Mouse (Mus musculus) adrenal gland, adult 2 months (tissue): ENCODE measurements around the gene Rph3a. TPM values are rescaled to one million over a fixed set of nuclear protein-coding genes. Genes with fewer than 3 reads are reported as not detected.
A peak's percentile ranks its signal among the peaks of the same experiment; 100 is the strongest.
"Not testable (repeated sequence)": the region's sequence is repeated elsewhere in the genome, so short reads cannot be mapped to it uniquely, and the experiment has no call there.

ENCODE experiments used
- DNase-seq: peaks from one replicate; pipeline ENCODE4 v3.0.0; 2021
- polyA plus RNA-seq: library from polyadenylated mRNA; depleted of rRNA; stranded (reverse); fragments of >200 nt; gene quantifications from 2 replicates; pipeline ENCODE4 v1.2.3, GENCODE M21; 2012
- total RNA-seq, 2 experiments: library from RNA; stranded (reverse); gene quantifications; 2 replicates each; pipeline ENCODE4 v1.2.3; 2021

The Rph3a gene
- total and polyA plus RNA-seq, 3 experiments = 2.4 to 4.6 (median 3.7) TPM

DNA sequence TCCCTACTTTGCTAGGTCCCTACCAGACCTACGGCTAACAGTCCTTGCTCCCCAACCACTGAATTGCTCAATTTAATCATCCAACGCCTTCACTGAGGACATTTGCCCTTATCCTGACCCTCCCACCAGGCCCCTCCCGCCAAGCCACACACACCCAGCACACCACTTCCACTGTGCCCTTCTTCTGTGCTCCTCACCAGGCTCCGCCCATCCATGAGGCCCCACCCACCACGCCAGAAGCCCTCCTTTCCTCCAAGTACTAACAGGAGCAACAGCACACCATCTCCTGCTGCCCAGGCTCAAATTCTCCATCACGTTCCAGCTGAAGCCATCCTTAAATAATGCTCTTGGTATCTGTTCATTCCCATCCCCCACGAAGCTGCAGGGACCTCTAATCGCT lies 35.4 kb downstream of the Rph3a start:
- peak; percentile 13 for DNase-seq

GRCm38 (mm10) chr5:120972278-120972677 lies 37.6 kb downstream of the Rph3a start:
- DNase-seq = no peak

DNA sequence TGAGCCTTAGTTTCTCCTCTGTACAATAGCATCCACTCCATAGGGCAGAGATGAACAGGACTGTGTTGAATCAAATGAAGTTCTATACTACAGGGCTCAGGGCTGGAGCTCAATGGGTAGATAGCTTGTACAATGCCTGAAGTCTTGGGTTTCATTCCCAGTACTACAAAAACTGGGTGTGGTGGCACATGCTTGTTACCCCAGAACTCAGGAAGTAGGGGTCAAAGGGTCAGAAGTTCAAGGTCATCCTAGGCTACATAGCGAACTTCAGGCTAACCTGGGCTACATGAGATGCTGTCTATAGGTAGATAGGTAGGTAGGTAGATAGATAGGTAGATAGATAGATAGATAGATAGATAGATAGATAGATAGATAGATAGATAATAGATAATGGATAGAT lies 38.6 kb downstream of the Rph3a start:
- no peak for DNase-seq

GRCm38 (mm10) chr5:120969703-120970102 lies 40.2 kb downstream of the Rph3a start:
- DNase-seq = peak; percentile 60

DNA sequence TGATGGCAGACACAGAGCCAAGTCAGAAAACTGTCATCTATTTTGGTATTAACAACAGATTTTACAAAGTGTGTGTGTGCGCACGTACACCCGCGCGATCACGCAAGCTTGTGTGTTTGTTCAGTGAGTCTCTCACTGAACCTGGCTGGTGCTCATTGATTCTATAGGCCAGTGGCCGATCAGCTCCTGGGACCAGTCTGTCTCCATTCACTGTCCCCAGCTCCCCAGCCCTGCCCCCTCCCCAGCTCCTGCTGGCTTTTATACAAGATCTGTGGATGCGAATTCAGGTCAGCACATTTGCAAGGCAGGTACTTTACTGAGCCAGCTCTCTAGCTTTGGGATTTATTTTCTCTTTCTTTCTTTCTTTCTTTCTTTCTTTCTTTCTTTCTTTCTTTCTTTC lies 41.1 kb downstream of the Rph3a start:
- no peak for DNase-seq

GRCm38 (mm10) chr5:120968134-120968532 lies 41.8 kb downstream of the Rph3a start:
- DNase-seq = no peak

- no peak for DNase-seq
These were observed 42.3 kb downstream of the Rph3a start for GRCm38 (mm10) chr5:120967355-120968133.

DNA sequence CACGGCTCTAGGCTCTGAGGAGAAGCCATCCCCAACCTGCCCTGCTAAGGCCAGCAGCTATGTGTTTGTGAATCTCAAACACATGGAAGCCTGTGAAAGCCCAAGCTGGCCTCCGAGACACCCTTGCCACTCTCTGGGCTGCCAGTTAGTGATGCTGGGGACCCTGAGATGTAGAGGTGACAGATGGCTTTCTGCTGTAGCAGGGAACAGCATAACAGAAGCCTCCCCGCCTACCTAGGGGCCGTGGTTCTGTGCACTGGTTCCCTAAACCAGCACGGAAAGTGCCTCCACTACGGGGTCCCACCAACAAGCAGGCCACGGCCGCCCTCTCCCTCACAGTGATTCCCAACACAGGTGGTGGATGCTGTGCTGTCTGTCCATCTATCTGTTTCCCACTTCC lies 43.0 kb downstream of the Rph3a start:
- DNase-seq = no peak

DNA sequence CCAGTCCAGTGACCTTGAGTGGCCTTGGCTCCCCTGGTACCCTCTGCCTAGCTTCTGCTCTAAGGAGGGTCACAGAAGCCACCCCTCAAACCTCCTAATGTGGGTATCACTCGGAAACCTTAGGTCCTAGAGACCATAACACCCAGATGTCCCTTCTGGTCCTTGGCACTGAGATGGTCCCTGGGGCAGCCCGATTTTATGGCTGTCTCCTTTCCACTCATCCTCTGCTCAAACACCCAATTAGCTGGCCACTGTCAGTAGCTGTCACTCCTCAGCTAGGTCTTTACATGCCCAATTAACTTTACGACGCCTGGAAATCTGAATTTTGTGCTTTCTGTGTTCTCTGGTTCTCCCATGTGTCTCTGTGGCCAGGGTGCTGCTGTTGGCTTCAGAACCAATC lies 43.7 kb downstream of the Rph3a start:
- DNase-seq = no peak

- DNase-seq = no peak
These were observed 48.9 kb downstream of the Rph3a start for GRCm38 (mm10) chr5:120961004-120961403.

DNA sequence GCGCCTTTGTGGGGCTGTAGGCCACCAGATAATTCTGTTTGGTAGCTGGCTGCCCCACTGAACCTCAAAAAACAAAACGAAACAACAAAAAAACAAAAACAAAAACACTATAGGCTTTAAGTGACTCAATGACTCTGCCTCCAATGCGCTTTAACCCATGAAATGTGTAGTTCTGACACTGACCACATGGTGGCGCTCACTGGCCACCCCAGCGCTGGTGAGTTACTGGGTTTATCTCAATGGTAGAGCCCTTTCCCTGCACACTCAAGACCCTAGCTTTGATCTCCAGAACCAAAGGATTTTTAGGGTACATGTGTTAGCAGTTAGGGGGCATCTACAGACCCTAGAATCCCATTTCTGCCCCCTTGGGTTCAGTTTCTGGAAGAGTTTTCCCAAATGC lies 55.9 kb downstream of the Rph3a start:
- DNase-seq = peak; percentile 15

- DNase-seq = peak; percentile 5
These were observed 57.6 kb downstream of the Rph3a start for GRCm38 (mm10) chr5:120952242-120952770.

DNA sequence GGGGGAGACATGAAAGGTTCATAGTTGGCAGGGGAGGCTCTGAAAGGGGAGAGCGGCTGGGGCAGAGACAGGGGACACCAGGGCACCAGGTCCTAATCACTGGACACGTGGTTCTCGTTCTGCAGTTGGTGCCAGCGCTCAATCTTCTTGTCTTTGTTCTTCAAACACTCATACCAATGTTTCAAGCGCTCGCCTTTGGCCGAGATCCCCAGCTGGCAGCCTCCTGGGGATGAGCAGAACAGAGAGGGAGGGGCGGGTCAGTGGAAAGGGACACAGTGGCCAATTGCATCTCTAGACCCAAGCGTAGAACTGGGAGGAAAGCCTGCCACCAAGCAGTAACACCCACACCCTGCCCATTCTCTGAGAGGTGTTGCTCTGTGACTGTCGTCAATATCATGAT lies 67.8 kb downstream of the Rph3a start:
- no peak for DNase-seq

DNA sequence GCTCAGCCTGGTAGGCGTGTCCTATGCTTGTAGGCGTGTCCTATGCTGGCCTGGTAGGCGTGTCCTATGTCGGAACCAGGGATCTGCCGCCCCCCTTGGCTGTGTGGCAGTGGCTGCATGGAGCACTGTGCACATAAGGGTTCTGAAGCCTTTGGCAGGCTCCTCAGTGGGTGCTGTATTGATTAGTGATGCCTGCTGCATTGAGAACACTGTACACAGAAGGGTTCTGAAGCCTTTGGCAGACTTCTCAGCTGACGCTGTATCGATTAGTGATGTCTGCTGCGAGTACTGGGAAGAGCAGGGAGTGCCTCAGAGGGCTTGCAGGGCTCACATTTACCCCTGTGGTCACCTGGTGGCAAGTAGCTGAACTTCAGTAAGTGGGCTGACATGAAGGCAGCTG lies 71.3 kb downstream of the Rph3a start:
- DNase-seq = no peak

GRCm38 (mm10) chr5:120937841-120938240 lies 72.1 kb downstream of the Rph3a start:
- DNase-seq = peak; percentile 86

DNA sequence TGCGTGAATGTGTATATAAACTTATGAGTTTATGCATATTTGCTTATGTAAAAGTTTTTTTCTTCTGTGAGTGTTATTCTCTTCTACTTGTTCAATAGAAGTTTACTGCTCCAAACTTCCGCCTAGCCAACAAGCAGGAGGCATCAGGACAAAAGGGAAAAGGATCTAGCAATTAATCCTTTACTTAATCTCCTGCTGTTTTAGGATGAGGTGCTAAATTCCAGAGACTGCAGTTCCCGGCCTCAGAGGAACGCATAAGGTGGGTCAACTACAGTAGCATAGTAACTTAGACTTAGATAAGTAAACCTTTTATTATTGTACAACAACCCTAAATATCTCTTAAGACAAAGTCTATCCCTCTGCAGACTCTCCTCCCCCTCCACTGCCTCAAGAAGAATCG lies 75.9 kb downstream of the Rph3a start:
- no peak for DNase-seq

DNA sequence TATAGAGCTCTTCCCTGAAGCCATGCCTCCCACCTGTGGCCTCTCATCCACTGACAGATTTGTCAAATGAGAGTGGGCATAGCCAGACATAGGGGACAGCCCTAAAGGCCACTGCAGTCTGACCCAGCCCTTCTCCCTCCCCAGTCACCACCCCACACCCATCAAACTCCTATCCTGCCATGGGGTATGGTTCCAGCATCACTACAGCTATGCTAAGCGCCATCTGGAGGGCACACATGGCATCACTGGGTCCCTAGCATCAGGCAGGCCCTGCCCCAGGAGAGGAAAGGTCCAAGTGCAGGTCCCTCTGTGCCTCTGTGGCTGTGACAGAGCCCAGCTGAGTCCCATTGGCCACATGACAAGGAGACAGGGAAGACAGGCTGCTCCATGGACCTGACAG lies 82.9 kb downstream of the Rph3a start:
- DNase-seq = no peak

DNA sequence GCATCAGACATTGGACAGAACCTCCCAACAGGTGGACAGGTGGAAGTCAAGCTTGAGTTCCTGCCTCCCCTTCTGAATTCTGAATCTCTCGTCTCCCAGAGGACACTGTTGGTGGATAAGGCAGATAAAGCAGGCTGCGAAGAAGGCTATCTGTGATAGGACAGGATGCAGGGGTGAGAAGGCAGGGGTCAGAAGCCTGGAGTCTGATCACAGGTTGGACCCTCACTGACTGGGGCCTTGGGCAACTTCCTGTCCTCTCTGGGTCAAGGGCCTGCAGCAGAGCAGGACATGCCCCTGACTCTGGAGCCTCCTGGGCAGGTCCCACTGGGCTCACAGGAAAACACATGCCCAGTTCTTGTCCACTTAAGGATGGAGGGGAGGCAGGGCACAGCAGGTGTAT lies 83.6 kb downstream of the Rph3a start:
- DNase-seq = not testable (repeated sequence)

- DNase-seq = not testable (repeated sequence)
These were observed 85.4 kb downstream of the Rph3a start for GRCm38 (mm10) chr5:120924520-120924919.

- no peak for DNase-seq
These were observed 85.9 kb downstream of the Rph3a start for GRCm38 (mm10) chr5:120923969-120924368.

DNA sequence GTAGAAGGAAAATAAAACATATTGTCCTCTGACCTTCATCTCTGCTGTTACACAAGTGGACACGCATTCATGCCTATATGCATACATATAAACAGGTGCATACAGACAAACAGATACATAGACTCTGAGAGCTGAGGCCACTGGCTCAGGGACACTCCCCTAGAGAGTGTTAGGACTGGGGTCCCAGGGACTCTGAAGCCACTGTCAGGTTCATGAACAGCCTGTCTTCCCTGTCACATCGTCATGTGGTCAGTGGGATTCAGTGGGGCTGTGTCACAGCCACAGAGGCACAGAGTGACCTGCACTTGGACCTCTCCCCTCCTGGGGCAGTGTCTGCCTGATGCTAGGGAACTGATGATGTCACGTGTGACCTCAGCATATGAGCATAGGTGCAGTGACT lies 89.6 kb downstream of the Rph3a start:
- no peak for DNase-seq

DNA sequence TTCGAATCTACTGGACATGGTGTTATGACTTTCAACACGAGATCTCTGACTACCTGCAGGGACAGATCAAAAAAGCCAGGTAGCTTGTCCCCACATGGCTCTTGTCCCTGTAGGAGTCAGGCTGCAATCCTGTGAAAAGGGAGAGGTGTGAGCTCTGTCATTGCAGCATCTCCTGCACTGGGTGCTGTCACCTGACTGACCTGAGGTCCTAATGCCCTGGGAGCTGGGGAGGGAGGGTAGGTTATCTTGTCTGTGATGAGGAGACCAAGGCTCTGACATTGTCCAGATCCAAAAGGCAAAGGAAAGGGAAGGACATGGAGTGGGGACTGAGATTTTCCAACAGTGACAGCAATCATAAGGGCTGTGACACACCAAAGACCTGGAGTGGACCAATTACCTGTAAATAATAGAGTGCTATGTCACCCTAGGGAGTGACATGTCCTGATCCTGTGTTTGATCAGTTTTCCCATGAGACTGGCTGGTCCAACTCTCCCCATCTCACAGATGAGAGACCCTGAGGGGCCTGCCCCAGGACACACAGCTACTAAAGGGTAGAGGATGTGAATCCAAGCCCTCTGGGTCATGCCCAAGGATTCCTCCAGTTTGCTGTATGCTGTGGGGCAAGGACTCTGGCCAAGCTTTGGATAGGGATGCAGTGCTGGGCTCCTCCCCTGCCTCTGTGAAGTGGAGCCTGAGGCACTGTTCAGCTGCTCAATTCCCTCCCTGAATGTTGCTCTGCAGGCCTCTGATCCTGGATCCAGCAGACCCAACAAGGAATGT lies 90.5 kb downstream of the Rph3a start:
- not testable (repeated sequence) for DNase-seq

GRCm38 (mm10) chr5:120914204-120914603 lies 95.7 kb downstream of the Rph3a start, which contains the start of gene Oas1d:
TSS of gene Oas1d (plus strand) at chr5:120914536.
- not testable (repeated sequence) for DNase-seq
